Mouse (Mus musculus): Measurements from ENCODE around the gene Cul3. TPM values are rescaled to one million over a fixed set of nuclear protein-coding genes. Genes with fewer than 3 reads are reported as not detected.

Gene Cul3
- total RNA-seq, 2 experiments from 2014 or later = 120 to 143 TPM

- no peak for DNase-seq
Measured at GRCm38 (mm10) chr1:80315533-80316045, 24.7 kb downstream of the Cul3 start.

- no peak for DNase-seq
Measured at GRCm38 (mm10) chr1:80293307-80293706, 47.0 kb downstream of the Cul3 start.

GRCm38 (mm10) chr1:80278731-80279130 is 61.5 kb downstream of the Cul3 start:
- DNase-seq = no peak

GRCm38 (mm10) chr1:80260443-80260842 is 79.8 kb downstream of the Cul3 start:
- DNase-seq = no peak

GRCm38 (mm10) chr1:80258632-80259031 is 81.6 kb downstream of the Cul3 start:
- no peak for DNase-seq

GRCm38 (mm10) chr1:80253309-80253708 is 87.0 kb downstream of the Cul3 start:
- no peak for DNase-seq

- no peak for DNase-seq
Measured at GRCm38 (mm10) chr1:80250247-80250646, 90.0 kb downstream of the Cul3 start.

- no peak for DNase-seq
Measured at GRCm38 (mm10) chr1:80247131-80247530, 93.1 kb downstream of the Cul3 start.

- no peak for DNase-seq
Measured at GRCm38 (mm10) chr1:80244123-80244522, 96.2 kb downstream of the Cul3 start.

- no peak for DNase-seq
Measured at GRCm38 (mm10) chr1:80241579-80241978, 98.7 kb downstream of the Cul3 start.

- DNase-seq = no peak
Measured at GRCm38 (mm10) chr1:80240017-80240660, 100.1 kb downstream of the Cul3 start.

- DNase-seq = no peak
Measured at GRCm38 (mm10) chr1:80239481-80239880, 100.8 kb downstream of the Cul3 start.

- no peak for DNase-seq
Measured at GRCm38 (mm10) chr1:80236951-80237702, 103.2 kb downstream of the Cul3 start.

GRCm38 (mm10) chr1:80236126-80236525 is 104.2 kb downstream of the Cul3 start:
- DNase-seq = no peak

- DNase-seq = no peak
Measured at GRCm38 (mm10) chr1:80230612-80231011, 109.7 kb downstream of the Cul3 start.

GRCm38 (mm10) chr1:80224839-80225412 is 115.4 kb downstream of the Cul3 start:
- no peak for DNase-seq

- DNase-seq = no peak
Measured at GRCm38 (mm10) chr1:80221151-80221550, 119.1 kb downstream of the Cul3 start.

- DNase-seq = no peak
Measured at GRCm38 (mm10) chr1:80218268-80218667, 122.0 kb downstream of the Cul3 start, which contains the start of gene Fam124b. Gene Fam124b (minus strand): TSS chr1:80218473.

Other genes starting within 250 kb of the Cul3 start
- under 1 TPM in 1 of 2 experiments, not detected in 1; 0.50 TPM for gene Fam124b, start 122.0 kb downstream of the Cul3 start, total RNA-seq (2021)
- gene Gm45261, start 121.0 kb upstream of the Cul3 start, total RNA-seq (2021) = not detected

All from adrenal gland, postnatal 36 days (tissue).